Mouse (Mus musculus) gastrocnemius, postnatal 10 days (tissue): ENCODE measurements around the gene Akr1b10. TPM values are rescaled to one million over a fixed set of nuclear protein-coding genes. Genes with fewer than 3 reads are reported as not detected.
A peak's percentile ranks its signal among the peaks of the same experiment; 100 is the strongest.
"Not testable (repeated sequence)": the region's sequence is repeated elsewhere in the genome, so short reads cannot be mapped to it uniquely, and the experiment has no call there.

Source experiments
- DNase-seq: peaks from one replicate; pipeline ENCODE4 v3.0.0; 2021; ENCODE audit warnings: mixed read lengths
- long read RNA-seq, 2 experiments: library from polyadenylated mRNA; stranded (forward); transcript quantifications; one replicate each; pipeline ENCODE4 v2.0.0; 2021
- total RNA-seq, 2 experiments: library from RNA; stranded (reverse); gene quantifications; 2 replicates each; pipeline ENCODE4 v1.2.3; 2021

Akr1b10 gene
- 10 to 100 TPM; 39.9 to 42.8 TPM for total RNA-seq
- long read RNA-seq, experiment 1, transcript Akr1b10-201 (10 exons, 1,371 nt): major isoform, 25 of 28 reads
- long read RNA-seq, experiment 1, partial matches to known transcripts: 1 of 28 reads
- long read RNA-seq, experiment 1, other reads (novel, unspliced or antisense): 0 of 28 reads
- long read RNA-seq, experiment 2, transcript Akr1b10-201 (10 exons, 1,371 nt): major isoform, 37 of 41 reads
- long read RNA-seq, experiment 2, partial matches to known transcripts: 0 of 41 reads
- long read RNA-seq, experiment 2, other reads (novel, unspliced or antisense): 1 of 41 reads

DNA sequence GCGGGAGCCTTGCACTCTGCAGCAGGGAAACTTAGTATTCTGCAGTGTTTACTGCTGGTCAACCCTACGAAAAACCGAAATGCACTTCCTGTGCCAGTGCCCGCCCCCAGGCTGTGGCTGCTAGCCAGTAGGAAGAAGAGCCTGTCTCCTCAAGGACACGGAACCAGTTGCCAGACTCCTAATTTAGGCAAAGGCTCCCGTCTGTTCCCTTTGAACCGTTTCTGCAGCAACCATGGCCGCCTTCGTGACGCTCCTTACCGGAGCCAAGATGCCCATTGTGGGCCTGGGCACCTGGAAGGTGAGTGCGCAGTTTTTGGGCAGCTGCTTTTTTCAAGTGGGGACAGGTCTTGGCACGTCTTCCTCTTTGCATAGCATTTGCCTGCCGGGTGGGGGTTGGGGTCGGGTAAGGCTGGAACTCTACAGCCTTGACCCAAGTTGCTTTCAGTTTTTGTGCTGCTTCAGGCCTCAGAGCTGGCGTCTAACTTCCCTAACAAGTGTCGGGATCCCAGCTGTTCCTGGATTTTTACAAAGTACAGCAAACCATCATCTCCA is at the start of gene Akr1b10:
Akr1b10 (plus strand) TSS at position 109 of the 552 bp plus-strand sequence.
- peak; percentile 73 for DNase-seq

DNA sequence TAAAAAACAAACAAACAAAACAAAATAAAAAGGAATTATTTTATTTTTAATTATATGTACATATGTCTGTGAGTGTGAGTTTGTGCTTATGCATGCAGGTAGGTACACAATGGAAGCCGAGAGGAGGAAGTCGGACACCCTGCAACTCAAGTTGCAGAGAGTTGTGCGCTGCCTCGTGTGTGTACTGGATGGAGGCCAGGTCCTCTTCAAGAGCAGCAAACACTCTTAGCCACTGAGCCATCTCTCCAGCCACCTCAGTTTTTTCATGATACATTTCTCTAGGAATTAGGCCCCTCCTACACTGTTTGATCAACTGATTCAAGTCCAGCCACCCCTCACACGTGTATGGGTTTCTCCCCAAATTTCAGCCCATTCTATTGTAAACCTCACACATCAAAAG is 49.3 kb upstream of the Akr1b10 start:
- DNase-seq: no peak

DNA sequence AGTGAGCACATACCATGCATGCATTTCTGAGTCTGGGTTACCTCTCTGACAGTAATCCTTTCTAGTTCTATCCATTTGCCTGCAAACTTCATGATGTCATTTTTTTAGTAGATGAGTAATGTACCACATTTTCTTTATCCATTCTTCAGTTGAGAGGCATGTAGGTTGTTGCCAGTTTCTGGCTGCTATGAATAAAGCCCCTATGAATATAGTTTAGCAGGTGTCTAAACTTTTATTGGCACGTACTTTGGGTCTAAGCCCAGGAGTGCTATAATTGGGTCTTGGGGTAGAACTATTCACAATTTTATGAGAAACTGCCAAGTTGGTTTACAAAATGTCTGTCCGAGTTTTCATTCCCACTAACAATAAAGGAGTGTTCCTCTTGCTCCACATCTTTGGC is 46.2 kb upstream of the Akr1b10 start:
- no peak for DNase-seq

DNA sequence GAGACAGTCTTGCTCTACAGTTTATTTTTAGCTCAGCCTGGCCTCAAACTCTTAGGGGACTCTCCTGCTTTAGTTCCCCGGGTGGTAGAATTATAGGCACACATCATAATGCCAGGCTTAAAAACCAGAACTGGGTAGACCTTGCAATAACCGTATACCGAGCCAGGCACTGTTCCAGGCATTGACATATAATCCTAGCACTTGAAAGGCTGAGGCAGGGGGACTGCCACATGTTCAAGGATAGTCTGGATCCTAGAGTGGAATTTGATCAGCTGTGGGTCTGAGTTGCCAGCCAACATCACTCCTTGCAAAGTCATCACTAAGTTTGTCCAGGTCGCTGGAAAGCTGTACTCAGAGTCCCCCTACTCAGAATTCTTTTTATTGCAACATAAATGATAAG is 42.0 kb upstream of the Akr1b10 start:
- no peak for DNase-seq

DNA sequence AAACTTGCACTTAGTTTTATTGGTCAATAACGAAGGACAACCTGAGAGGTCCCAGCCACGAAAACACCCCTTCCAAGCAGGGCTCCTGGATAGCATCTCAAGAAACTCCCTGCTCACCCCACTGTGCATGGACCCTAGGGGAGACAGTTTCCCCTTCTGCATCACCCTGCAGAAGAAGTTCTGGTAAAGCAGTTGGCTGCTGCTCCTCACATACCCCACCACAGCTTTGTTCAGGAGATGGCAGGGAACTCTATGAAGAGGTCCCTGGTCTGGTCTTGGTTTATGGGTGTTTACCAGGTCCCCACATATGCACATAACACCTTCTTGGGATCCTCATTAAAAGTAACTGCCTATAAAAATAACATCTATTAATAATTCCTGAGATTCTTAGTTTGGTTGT is 41.5 kb upstream of the Akr1b10 start:
- DNase-seq: no peak

DNA sequence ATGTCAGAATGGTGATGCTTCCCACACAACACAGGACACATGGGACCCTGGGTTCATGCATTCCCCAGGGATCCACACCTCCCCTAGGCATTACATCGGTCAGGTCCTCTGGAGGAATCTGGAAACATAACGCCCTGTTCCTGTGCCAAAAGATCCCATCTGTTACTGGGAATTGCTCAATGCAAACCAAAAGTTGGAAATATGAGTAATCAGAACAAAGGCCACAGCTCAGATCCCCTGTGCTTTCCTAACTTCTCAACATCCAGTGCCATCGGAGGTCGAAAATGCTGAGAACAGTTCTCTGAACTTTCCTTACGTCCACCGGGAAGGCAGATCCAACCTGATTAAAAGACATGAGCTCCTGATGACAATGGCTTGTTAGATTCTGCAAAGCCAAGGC is 40.6 kb upstream of the Akr1b10 start:
- no peak for DNase-seq

DNA sequence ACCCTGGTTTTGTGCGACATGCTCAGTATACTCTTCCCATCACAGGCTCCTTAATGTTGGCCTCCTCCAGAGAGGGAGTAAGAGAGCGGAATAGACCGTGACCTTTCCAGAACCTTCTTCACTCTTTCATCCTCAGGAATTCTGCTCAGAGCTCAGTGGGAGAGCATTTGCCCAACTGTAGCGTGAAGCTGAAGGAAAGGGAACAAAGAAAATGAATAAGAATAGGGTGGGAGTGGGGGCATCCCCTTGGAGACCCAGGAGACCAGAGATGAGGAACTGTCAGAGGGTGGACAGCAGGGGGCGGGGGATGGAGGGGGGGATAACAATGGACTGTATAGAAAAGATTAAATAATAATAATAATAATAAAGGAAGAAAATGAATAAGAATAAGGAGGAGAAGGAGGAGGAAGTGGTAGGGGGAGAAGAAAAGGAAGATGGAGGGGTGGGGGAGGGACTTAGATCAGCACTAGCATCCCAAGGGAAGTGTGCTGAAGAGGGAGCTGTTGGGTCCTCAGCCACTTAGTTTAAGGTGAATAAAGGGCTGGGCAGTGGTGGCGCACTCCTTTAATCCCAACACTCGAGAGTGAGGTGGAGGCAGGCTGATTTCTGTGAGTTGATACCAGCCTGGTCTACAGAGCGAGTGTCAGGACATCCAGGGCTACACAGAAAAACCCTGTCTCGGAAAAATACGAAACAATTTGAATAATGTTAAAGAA is 39.7 kb upstream of the Akr1b10 start:
- no peak for DNase-seq

DNA sequence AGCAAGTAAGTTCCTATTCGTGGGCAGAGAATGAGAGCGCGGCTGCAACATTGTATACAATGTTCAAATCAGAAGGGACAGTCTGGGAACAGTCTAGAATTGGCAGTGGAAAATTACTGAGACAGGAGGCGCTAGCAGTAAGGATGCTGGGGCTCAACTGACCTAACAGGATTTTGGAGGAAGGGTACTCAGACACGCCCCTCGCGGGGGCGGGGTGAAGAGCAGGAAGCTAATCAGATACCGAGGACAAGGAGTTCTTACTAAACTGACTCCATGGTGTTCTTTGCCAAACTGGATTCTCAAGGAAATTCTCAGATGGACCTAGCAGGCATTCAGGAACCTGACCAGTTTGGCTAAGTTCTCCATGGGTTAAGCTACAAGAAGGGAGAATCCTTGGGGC is 39.1 kb upstream of the Akr1b10 start:
- DNase-seq: no peak

DNA sequence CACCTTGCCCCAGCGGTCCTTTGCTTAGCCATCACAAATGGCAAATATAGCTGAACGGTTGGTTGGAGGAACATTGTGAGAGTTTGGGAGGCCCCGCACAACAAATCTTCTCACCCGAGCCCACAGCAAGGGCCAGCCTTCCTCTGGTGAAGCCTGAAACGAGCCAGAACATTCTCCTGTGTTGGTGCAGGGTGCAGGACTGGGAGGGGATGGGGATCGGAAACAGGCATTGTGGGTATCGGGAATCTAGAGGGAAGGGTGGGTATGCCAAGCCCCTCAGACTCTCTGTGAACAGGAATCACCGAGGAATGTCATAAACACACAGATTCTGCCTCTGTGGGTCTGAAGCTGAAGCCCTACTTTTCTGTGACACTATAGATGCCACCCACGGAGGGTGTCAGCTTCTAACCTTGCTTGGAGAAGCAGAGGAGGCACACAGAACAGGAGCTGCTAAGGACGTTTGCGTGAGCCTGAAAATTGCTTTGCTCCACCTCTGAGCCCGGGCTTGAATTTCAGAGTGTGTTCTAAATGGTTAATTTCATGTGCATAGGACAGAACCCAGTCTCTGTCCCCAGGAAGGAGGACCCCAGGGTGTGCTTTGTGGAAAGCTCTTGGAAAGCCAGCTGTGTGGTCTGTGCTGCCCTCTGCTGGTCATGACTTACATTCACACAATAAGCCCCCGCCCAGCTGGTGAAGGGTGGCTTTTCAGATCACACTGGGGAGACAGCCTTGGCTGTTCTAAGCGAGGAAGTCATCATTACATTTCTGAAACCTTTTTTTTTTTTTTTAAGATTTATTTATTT is 37.7 kb upstream of the Akr1b10 start:
- DNase-seq: peak; percentile 74

DNA sequence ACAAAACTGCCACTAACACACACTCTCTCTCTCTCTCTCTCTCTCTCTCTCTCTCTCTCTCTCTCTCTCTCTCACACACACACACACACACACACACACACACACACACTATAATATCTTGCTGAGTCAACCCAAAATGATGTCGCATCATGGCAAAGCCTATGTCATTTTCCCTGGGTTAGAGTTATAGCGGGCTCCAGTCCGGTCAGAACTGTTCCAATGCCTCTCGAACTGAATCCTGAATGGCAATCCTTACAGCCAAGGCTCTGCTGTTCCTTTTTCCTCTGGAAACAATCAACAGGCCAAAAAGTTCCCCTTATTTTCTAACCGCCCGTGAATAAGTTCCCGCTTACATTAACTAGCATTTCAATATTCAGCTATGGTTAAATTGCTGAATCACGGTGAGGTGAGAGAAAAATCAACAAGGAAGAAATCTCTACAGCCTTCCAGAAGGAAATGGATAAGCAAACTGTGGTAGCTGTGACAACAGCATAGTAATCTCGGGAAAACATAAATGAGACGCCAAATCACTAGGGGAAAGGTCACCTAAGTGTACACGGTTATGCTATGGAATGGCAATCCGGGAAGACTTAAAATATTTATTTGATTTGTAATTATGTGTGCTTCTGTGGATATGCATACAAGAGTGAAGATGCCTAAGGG is 33.9 kb upstream of the Akr1b10 start:
- DNase-seq: no peak

DNA sequence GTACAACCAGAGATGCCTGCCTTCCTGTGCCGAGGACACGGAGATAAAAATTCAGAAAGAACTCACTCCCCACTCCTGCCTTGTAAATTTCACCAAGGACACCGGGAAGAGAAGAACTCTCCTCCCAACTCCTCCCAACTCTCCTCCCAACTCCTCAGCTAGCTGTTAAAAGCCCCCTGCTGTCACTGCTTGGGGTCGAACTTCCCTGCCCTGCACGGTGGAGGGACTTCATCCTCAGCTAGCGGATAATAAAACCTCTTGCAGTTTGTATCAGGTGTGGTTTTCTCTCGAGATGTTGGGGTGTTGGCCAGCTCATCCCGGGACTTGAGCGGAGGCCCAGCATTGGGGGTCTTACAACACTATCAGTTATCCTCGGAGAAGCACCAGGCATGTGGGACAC is 32.5 kb upstream of the Akr1b10 start:
- not testable (repeated sequence) for DNase-seq

DNA sequence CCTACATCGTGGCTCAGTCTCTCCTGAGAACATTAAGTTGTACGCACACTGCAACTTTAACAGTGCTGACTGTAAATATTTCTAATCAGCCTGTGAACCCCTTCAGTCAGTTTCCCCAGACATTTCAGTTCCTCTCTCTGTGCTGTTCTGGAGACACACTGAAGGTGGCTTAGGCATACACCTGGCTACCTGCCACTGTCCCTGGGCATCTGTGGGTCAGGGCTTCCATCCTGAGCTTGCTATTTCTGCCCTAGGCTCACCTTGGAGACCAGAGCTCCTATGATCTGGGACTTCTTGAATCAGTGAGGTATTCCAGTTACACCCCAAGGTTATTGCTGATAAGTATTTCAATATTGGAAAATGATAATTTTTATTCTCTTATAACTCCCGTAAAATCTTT is 31.6 kb upstream of the Akr1b10 start:
- no peak for DNase-seq

DNA sequence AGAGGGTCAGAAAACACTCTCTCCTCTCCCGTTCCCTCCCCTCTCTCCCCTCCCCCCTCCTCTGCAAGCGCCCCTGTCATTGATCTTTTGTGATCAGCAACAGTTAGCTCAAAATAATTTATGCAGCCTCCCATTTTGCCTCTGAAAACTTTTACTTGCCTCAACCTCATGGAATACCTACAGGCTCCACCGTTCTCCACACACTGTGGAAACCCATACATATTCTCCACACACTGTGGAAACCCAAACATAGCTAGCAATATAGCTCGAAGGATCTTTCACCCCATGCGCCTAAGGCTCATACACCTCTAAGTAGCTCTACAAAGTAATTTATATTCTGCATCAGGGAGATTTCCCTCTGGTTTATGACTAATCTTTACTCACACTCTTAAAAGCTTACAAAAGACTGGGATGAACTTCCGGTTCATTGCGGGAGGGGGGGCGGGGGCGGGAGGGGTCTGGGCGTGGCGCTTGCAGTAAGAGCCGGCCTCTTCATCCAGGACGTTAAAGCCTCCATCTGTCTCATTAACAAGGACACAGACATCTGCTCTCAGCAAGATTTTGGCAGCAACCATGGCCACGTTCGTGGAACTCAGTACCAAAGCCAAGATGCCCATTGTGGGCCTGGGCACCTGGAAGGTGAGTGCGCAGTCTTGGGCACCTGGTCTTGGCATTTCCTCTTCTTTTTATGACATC is 30.2 kb upstream of the Akr1b10 start, which contains the start of gene Akr1b8:
Akr1b8 (plus strand) TSS at position 462 of the 696 bp plus-strand sequence.
- DNase-seq: no peak

DNA sequence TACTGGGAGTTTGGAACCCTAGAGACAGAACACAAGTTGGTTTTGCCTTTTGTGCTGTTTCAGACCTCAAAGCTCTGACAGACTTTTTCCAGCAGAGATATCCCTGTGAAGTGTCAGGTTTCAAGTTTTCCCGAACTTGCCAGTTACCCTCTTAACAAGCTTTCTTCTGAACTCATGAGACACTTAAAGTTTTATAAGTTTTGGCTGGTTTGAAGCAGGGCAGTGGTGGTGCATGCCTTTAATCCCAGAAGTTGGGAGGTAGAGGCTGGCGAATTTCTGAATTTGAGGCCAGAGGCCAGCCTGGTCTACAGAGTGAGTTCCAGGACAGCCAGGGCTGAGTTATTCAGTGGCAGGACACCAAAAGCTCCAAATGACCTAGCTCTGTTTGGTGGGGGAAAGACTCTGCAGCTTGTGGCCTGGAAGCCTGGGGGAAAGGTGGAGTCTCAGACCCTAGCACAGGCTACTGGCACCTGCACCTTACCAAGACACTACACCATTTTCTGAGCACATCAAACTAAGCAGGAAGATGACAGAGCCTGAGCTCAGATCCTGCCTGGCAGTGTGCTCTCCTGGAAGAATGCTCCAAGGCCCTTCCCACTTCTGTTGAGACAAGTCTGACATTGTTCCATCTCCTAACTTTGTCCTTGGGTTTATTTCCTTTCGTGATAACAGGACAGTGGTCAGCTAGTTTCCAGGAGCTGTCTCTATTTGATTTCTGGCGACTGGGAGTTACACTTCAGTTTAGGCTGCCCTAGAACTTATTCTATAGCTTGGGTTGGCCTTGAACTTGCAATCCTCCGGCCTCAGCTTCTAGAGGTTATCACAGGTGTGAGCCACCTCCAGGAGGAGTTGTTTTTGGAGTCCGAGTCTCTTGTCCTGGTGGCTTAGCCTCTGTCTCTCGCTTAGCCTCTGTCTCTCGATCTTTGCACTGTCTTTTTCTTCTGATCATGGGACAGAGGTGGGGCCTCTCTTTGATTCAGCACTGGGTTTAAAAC is 29.4 kb upstream of the Akr1b10 start:
- no peak for DNase-seq

DNA sequence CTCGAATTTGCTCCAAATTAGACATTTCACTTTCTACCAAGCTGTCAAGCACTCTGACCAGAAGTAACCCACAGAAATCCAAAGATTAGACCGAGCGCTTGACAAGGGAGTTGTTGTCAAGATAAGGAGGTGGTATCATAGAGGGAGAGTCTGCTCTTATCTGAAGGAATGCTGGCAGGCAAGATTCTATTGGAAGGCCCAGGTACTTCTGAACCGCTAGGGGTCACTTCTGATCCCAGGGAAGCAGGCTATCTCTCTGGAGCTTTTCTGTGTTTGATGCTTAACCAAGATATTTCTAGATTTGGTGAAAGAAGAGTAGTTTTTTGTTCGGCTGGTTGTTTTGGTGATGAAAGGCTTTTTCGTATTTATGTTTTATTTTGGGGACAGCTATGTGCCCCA is 28.7 kb upstream of the Akr1b10 start:
- no peak for DNase-seq

DNA sequence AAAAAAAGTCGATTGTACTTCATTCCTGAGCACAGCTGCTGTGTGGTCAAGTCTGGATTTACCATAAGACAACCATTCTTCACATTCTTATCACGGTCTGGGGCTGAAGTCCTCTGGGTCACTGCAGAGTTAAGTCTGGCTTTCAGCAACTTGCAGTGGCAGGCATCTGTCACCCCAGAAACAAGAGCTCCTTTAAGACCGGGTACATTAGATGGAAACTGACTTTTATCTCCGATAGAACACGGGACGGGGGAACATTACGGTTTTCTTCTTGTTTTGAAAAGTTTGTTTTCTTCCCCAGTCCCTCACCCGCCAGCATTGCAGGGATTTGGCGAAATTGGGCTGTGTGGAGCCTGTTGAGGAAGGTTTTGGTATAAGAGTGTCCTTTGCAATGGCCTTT is 28.2 kb upstream of the Akr1b10 start:
- no peak for DNase-seq

DNA sequence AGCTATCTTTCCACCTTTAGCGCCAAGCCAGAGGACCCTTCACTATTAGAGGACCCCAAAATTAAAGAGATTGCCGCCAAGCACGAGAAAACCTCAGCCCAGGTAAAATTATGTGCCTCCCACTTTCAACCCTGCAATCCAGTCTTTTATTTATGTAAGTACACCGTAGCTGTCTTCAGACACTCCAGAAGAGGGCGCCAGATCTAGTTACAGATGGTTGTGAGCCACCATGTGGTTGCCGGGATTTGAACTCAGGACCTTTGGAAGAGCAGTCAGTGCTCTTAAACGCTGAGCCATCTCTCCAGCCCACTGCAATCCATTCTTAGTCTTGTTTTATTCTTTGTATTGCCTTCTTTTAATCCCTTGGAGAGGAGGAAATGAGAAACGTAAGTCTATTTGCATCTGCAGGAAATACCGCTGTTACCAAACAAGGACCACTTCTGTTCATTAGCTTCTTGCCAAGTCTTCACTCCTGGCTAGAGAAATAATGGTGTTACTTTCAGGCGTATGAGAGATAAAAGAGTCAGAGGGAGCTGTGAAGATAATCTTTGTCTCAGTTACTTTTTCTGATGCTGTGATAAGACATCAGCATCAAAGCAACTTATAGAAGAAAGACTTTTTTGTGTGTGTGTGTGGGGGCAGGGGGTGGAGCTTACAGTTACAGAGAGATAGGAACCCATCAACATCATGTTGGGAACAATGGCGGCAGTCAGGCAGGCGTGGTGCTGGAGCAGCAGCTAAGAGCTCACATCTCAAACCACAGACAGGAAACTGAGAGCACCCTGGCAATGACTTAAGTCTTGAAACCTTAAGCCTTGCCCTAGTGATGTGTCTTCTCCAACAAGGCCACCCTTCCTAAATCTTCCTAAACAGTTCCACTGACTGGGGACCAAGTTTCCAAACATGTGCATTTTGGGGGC is 19.5 kb upstream of the Akr1b10 start:
- no peak for DNase-seq

DNA sequence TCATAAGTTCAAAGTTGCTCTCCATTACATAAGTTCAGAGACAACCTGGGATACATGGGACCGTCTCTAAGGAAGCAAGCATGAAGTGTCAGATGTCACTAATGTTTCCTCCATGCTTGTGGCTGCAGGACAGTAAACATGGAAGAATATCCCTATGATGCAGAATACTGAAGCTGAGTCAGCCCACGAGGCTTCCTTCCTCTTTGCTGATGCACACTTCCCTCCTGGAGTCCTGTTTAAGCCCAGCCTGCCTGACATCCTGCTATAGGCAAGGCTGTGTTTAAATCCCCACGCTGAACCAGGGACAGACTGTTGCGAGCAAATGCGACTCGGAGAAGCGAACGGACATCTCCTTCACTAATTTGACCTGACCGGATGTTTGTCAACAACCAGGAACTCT is 16.0 kb upstream of the Akr1b10 start:
- DNase-seq: no peak

DNA sequence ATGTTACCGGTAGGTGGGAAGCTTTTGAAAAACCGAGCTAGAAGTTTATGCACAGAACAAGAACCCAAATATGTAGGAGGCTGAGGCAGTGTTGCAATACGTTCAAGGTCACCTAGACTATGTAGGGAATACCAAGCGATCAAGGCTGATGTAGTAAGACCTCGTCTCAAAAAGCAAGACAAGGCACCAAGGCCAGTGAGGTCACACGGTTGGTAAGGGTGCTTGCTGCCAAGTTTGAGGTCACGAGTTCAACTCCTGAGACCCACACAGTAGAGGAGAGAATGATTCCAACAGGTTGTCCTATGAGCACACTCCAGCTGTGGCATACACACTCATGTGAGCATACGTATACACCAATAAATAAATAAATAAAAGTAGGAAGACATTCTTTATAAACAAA is 13.9 kb upstream of the Akr1b10 start:
- DNase-seq: no peak
